Mouse (Mus musculus) hindbrain, embryonic 14.5 days (tissue): ENCODE measurements around the gene Smarcc2. TPM values are rescaled to one million over a fixed set of nuclear protein-coding genes. Genes with fewer than 3 reads are reported as not detected.
"Not testable (repeated sequence)": the region's sequence is repeated elsewhere in the genome, so short reads cannot be mapped to it uniquely, and the experiment has no call there.

ENCODE experiments used
- ATAC-seq: fragments of 200-750 bp; cut with Nextera tagmentation; 2 replicates; pipeline ENCODE4 v1.8.0; 2017; ENCODE audit warnings: moderate number of reproducible peaks, mild to moderate bottlenecking, moderate TSS enrichment, moderate library complexity; ENCODE audit not compliant: low FRiP score
- DNase-seq: peaks from one replicate; pipeline ENCODE4 v3.0.0-alpha.2; 2015; ENCODE audit warnings: low spot score
- H3K27ac ChIP-seq: fragments of 300-500 bp; sonication (generic); 2 replicates; pipeline ENCODE4 v1.5.1; 2014; ENCODE audit warnings: mild to moderate bottlenecking, moderate library complexity
- H3K27me3 ChIP-seq: fragments of 300-500 bp; sonication (generic); 2 replicates; pipeline ENCODE4 v1.6.1; 2014; ENCODE audit warnings: mild to moderate bottlenecking, low read length, mixed read lengths; ENCODE audit not compliant: control insufficient read depth, insufficient read depth
- H3K36me3 ChIP-seq: fragments of 300-500 bp; sonication (generic); replicated peaks from 2 replicates; pipeline ENCODE4 v1.6.1; 2014; ENCODE audit not compliant: control insufficient read depth, insufficient read depth
- H3K4me1 ChIP-seq: fragments of 300-500 bp; sonication (generic); replicated peaks from 2 replicates; pipeline ENCODE4 v1.6.1; 2014; ENCODE audit warnings: antibody characterized with exemption, low read length, mixed read lengths; ENCODE audit not compliant: control insufficient read depth, insufficient read depth
- H3K4me2 ChIP-seq: fragments of 300-500 bp; sonication (generic); replicated peaks from 2 replicates; pipeline ENCODE4 v1.6.1; 2014; ENCODE audit warnings: mild to moderate bottlenecking, moderate library complexity
- H3K4me3 ChIP-seq: fragments of 300-500 bp; sonication (generic); replicated peaks from 2 replicates; pipeline ENCODE4 v1.5.1; 2014; ENCODE audit warnings: mild to moderate bottlenecking, low read length
- H3K9ac ChIP-seq: fragments of 300-500 bp; sonication (generic); 2 replicates; pipeline ENCODE4 v1.6.1; 2014
- H3K9me3 ChIP-seq: fragments of 300-500 bp; sonication (generic); 2 replicates; pipeline ENCODE4 v1.6.1; 2016; ENCODE audit warnings: low read length; ENCODE audit not compliant: control insufficient read depth
- WGBS: fragments of 180-500 bp; shearing (Covaris S2); extraction: QIAGEN DNeasy Blood & Tissue Kit; methylation state at CpG from one replicate; pipeline ENCODE4 v1.1.7; 2014; 5-methylcytosine and 5-hydroxymethylcytosine counted together
- polyA plus RNA-seq: library from polyadenylated mRNA; unstranded; fragments of >200 nt; fragmentation: Nextera tagmentation; extraction: Ambion mirVana; gene quantifications from 2 replicates; pipeline ENCODE4 v1.2.1, GENCODE M21; 2014

Gene Smarcc2
- polyA plus RNA-seq, 1 experiment from 2014 or later = 184 TPM

GRCm38 (mm10) chr10:128504012-128504411 lies 45.0 kb downstream of the Smarcc2 start:
- H3K4me2 ChIP-seq = no peak overlapping the region
- 84% methylated on average over 3 of the region's 3 CpGs for WGBS
- no peaks in the 10 kb centered on the region for H3K4me1 ChIP-seq
- no peak overlapping the region for H3K4me3 ChIP-seq
- no peak overlapping the region for H3K9ac ChIP-seq
- DNase-seq = no peak
- H3K9me3 ChIP-seq = no peaks in the 10 kb centered on the region
- 0 out of 2 replicates have a peak, but pooled peaks cover under 1% of the 10 kb centered on the region for H3K36me3 ChIP-seq
- ATAC-seq = no peak
- H3K27ac ChIP-seq = no peak overlapping the region
- no peaks in the 10 kb centered on the region for H3K27me3 ChIP-seq

GRCm38 (mm10) chr10:128504641-128505370 lies 45.8 kb downstream of the Smarcc2 start:
- Histone ChIP-seq H3K36me3 (peaks cover 9% of the 10 kb centered on the region; the same call in 1 of the 2 replicates), H3K27me3 (no peaks in the 10 kb centered on the region), H3K4me3 (no peak overlapping the region), H3K9me3 (no peaks in the 10 kb centered on the region), H3K4me1 (no peaks in the 10 kb centered on the region), H3K27ac (0 out of 2 replicates have a peak overlapping the region, but pooled peaks have one; percentile 20), H3K4me2 (no peak overlapping the region), H3K9ac (no peak overlapping the region)
- DNase-seq = no peak
- ATAC-seq = no peak
- WGBS = 81% methylated on average over 9 of the region's 9 CpGs

- peaks cover 13% of the 10 kb centered on the region; the same call in 1 of the 2 replicates for H3K36me3 ChIP-seq
- not testable (repeated sequence) for H3K27me3 ChIP-seq, DNase-seq, H3K4me1 ChIP-seq, H3K4me2 ChIP-seq, H3K4me3 ChIP-seq, H3K9me3 ChIP-seq, H3K9ac ChIP-seq, ATAC-seq
- H3K27ac ChIP-seq = 0 out of 2 replicates have a peak overlapping the region, but pooled peaks have one; percentile 20
- WGBS = 92% methylated on average over 5 of the region's 5 CpGs
These were observed 46.3 kb downstream of the Smarcc2 start for GRCm38 (mm10) chr10:128505371-128505667.

GRCm38 (mm10) chr10:128505974-128506373 lies 46.9 kb downstream of the Smarcc2 start:
- H3K36me3 ChIP-seq = peaks cover 15% of the 10 kb centered on the region; the same call in 1 of the 2 replicates
- no peaks in the 10 kb centered on the region for H3K4me1 ChIP-seq
- H3K4me3 ChIP-seq = no peak overlapping the region
- no peak overlapping the region for H3K27ac ChIP-seq
- no peaks in the 10 kb centered on the region for H3K9me3 ChIP-seq
- no peak overlapping the region for H3K4me2 ChIP-seq
- no peaks in the 10 kb centered on the region for H3K27me3 ChIP-seq
- WGBS = 96% methylated on average over 14 of the region's 14 CpGs
- DNase-seq (no peak), ATAC-seq (no peak)
- no peak overlapping the region for H3K9ac ChIP-seq

- peaks cover 30% of the 10 kb centered on the region; the same call in 1 of the 2 replicates for H3K36me3 ChIP-seq
- no peak for DNase-seq
- no peak overlapping the region for H3K4me2 ChIP-seq
- no peak overlapping the region for H3K27ac ChIP-seq
- no peak overlapping the region for H3K9ac ChIP-seq
- no peaks in the 10 kb centered on the region for H3K27me3 ChIP-seq
- H3K4me3 ChIP-seq = no peak overlapping the region
- H3K4me1 ChIP-seq = no peaks in the 10 kb centered on the region
- ATAC-seq = no peak
- no peaks in the 10 kb centered on the region for H3K9me3 ChIP-seq
- 84% methylated on average over 9 of the region's 9 CpGs for WGBS
These were observed 49.2 kb downstream of the Smarcc2 start for GRCm38 (mm10) chr10:128508260-128508659.

- H3K9me3 ChIP-seq = no peaks in the 10 kb centered on the region
- no peak for DNase-seq
- H3K27me3 ChIP-seq = no peaks in the 10 kb centered on the region
- H3K36me3 ChIP-seq = peaks cover 39% of the 10 kb centered on the region; the same call in 1 of the 2 replicates
- H3K4me1 ChIP-seq = no peaks in the 10 kb centered on the region
- WGBS = 89% methylated on average over 9 of the region's 9 CpGs
- no peak overlapping the region for H3K4me2 ChIP-seq
- no peak overlapping the region for H3K27ac ChIP-seq
- H3K9ac ChIP-seq = no peak overlapping the region
- no peak overlapping the region for H3K4me3 ChIP-seq
- ATAC-seq = no peak
These were observed 50.2 kb downstream of the Smarcc2 start for GRCm38 (mm10) chr10:128509203-128509602.

GRCm38 (mm10) chr10:128509831-128510230 lies 50.8 kb downstream of the Smarcc2 start:
- H3K9ac ChIP-seq = no peak overlapping the region
- ATAC-seq (no peak), DNase-seq (no peak)
- no peaks in the 10 kb centered on the region for H3K4me1 ChIP-seq
- H3K36me3 ChIP-seq = peaks cover 40% of the 10 kb centered on the region; the same call in 1 of the 2 replicates
- no peak overlapping the region for H3K4me2 ChIP-seq
- no peak overlapping the region for H3K27ac ChIP-seq
- 89% methylated on average over 4 of the region's 4 CpGs for WGBS
- H3K4me3 ChIP-seq = no peak overlapping the region
- no peaks in the 10 kb centered on the region for H3K9me3 ChIP-seq
- H3K27me3 ChIP-seq = no peaks in the 10 kb centered on the region

GRCm38 (mm10) chr10:128510301-128510700 lies 51.3 kb downstream of the Smarcc2 start:
- Histone ChIP-seq H3K4me3 (no peak overlapping the region), H3K36me3 (peaks cover 40% of the 10 kb centered on the region; the same call in 1 of the 2 replicates), H3K9me3 (no peaks in the 10 kb centered on the region), H3K9ac (no peak overlapping the region), H3K4me1 (no peaks in the 10 kb centered on the region), H3K27ac (no peak overlapping the region), H3K4me2 (no peak overlapping the region), H3K27me3 (no peaks in the 10 kb centered on the region)
- DNase-seq = no peak
- WGBS = 89% methylated on average over 11 of the region's 11 CpGs
- ATAC-seq = no peak

- Histone ChIP-seq H3K9ac (no peak overlapping the region), H3K9me3 (no peaks in the 10 kb centered on the region), H3K27me3 (peaks cover 3% of the 10 kb centered on the region; the same call in 1 of the 2 replicates), H3K27ac (no peak overlapping the region), H3K4me1 (no peaks in the 10 kb centered on the region), H3K36me3 (peaks cover 40% of the 10 kb centered on the region; the same call in 1 of the 2 replicates), H3K4me3 (no peak overlapping the region), H3K4me2 (no peak overlapping the region)
- no peak for DNase-seq
- no peak for ATAC-seq
- 91% methylated on average over 9 of the region's 9 CpGs for WGBS
These were observed 52.1 kb downstream of the Smarcc2 start for GRCm38 (mm10) chr10:128511189-128511588.
